Mouse (Mus musculus): ENCODE measurements at regions not wholly inside any gene's neighbourhood (a gene's known extent, or its start where the extent isn't known, plus 50 kb on each side); places are given as distances from the start of the nearest gene placed in this dataset.

GRCm38 (mm10) chr17:45933034-45933433, 99.1 kb downstream of the Vegfa start:
- TF ChIP-seq CTCF (IDR thresholded peaks at IDR 0.05 in 2 of 3, conservative IDR thresholded peaks at IDR 0.05 in 1 of 3; ENCODE audit: control insufficient read depth in 1 of 3, insufficient read depth in 1 of 3, low read depth in 2 of 3, low read length in 3 of 3, poor library complexity in 1 of 3, severe bottlenecking in 1 of 3) (no peak), TAL1 (IDR thresholded peaks at IDR 0.05; ENCODE audit: low read length) (no peak), GATA1 (IDR thresholded peaks at IDR 0.05; ENCODE audit: low read depth, low read length) (no peak), TCF12 (IDR thresholded peaks at IDR 0.05; ENCODE audit: low read depth, low read length) (no peak), USF1 (IDR thresholded peaks at IDR 0.05; ENCODE audit: low read depth, low read length) (no peak), ZC3H11A (IDR thresholded peaks at IDR 0.05; ENCODE audit: low read depth, low read length) (no peak)
